Mouse (Mus musculus) limb, embryonic 14.5 days (tissue): ENCODE data around the gene Hoxc12. TPM values are rescaled to one million over a fixed set of nuclear protein-coding genes. Genes with fewer than 3 reads are reported as not detected.

Experiments used
- ATAC-seq: fragments of 200-750 bp; cut with Nextera tagmentation; 2 replicates; pipeline ENCODE4 v1.8.0; 2017; ENCODE audit warnings: low read depth, moderate number of reproducible peaks, moderate TSS enrichment; ENCODE audit not compliant: low FRiP score
- DNase-seq: peaks from one replicate; pipeline ENCODE4 v3.0.0-alpha.2; 2015; ENCODE audit warnings: low spot score
- H3K27ac ChIP-seq: fragments of 300-500 bp; sonication (generic); replicated peaks from 2 replicates; pipeline ENCODE4 v1.5.1; 2014; ENCODE audit warnings: low read depth, mild to moderate bottlenecking, low read length, moderate library complexity, mixed read lengths
- H3K27me3 ChIP-seq: fragments of 300-500 bp; sonication (generic); 2 replicates; pipeline ENCODE4 v1.6.1; 2014; ENCODE audit warnings: low read length, mixed read lengths; ENCODE audit not compliant: control insufficient read depth, insufficient read depth
- H3K36me3 ChIP-seq: fragments of 300-500 bp; sonication (generic); 2 replicates; pipeline ENCODE4 v1.6.1; 2014; ENCODE audit warnings: mild to moderate bottlenecking, low read length, moderate library complexity, mixed read lengths; ENCODE audit not compliant: control insufficient read depth, insufficient read depth
- H3K4me1 ChIP-seq: fragments of 300-500 bp; sonication (generic); 2 replicates; pipeline ENCODE4 v1.6.1; 2014; ENCODE audit warnings: antibody characterized with exemption, low read length, mixed read lengths; ENCODE audit not compliant: control insufficient read depth, insufficient read depth
- H3K4me2 ChIP-seq: fragments of 300-500 bp; sonication (generic); replicated peaks from 2 replicates; pipeline ENCODE4 v1.6.1; 2014; ENCODE audit warnings: low read depth, mild to moderate bottlenecking, low read length, moderate library complexity; ENCODE audit not compliant: severe bottlenecking
- H3K4me3 ChIP-seq: fragments of 300-500 bp; sonication (generic); replicated peaks from 2 replicates; pipeline ENCODE4 v1.5.1; 2014; ENCODE audit warnings: low read length
- H3K9ac ChIP-seq: fragments of 300-500 bp; sonication (generic); 2 replicates; pipeline ENCODE4 v1.6.1; 2014; ENCODE audit warnings: mild to moderate bottlenecking, low read depth, low read length, moderate library complexity; ENCODE audit not compliant: severe bottlenecking
- H3K9me3 ChIP-seq: fragments of 300-500 bp; sonication (generic); 2 replicates; pipeline ENCODE4 v1.6.1; 2016; ENCODE audit warnings: low read length; ENCODE audit not compliant: control insufficient read depth
- POLR2A ChIP-seq: fragments of 200-500 bp; IDR thresholded peaks from 2 replicates; pipeline ENCODE4 v1.8.0; 2012; ENCODE audit warnings: inconsistent platforms, mild to moderate bottlenecking, moderate library complexity, borderline replicate concordance; ENCODE audit not compliant: insufficient read depth, insufficient read length; ENCODE audit errors: extremely low read depth
- WGBS: fragments of 180-500 bp; shearing (Covaris S2); extraction: QIAGEN DNeasy Blood & Tissue Kit; methylation state at CpG from one replicate; pipeline ENCODE4 v1.1.7; 2014; 5-methylcytosine and 5-hydroxymethylcytosine counted together
- polyA plus RNA-seq, 2 experiments: library from polyadenylated mRNA; depleted of rRNA in 1 of 2; stranded (reverse) in 1 of 2; unstranded in 1 of 2; fragments of >200 nt; fragmentation: Nextera tagmentation in 1 of 2; extraction: Ambion mirVana in 1 of 2; gene quantifications; 2 replicates each; pipeline versions ENCODE4 v1.2.1 to v1.2.3; 2012 to 2014

The Hoxc12 gene
- polyA plus RNA-seq, 2 experiments, result 3.6 to 4.2 TPM

- H3K36me3 ChIP-seq, result no peaks in the 10 kb centered on the region
- peak overlapping the region; percentile 34; the same call in 1 of the 2 replicates for H3K4me2 ChIP-seq
- H3K4me3 ChIP-seq, result peak overlapping the region; percentile 31
- DNase-seq, result peak; percentile 60
- WGBS, result under 1% methylated on average over 19 of the region's 20 CpGs
- peak; percentile 73 for ATAC-seq
- no peaks in the 10 kb centered on the region for H3K9me3 ChIP-seq
- H3K4me1 ChIP-seq, result no peaks in the 10 kb centered on the region; the same call in 1 of the 2 replicates
- peaks cover 96% of the 10 kb centered on the region for H3K27me3 ChIP-seq
- no peak for TF ChIP-seq POLR2A
- H3K27ac ChIP-seq, result no peak overlapping the region
- H3K9ac ChIP-seq, result no peak overlapping the region
Observed at GRCm38 (mm10) chr15:102920619-102921018, 15.9 kb upstream of the Hoxc12 start.

- H3K4me3 ChIP-seq, result peak within 1 kb of the TSS; percentile 31
- H3K27me3 ChIP-seq, result peaks cover 96% of the 10 kb centered on the region
- DNase-seq (no peak), ATAC-seq (peak; percentile 23; the same call in 1 of the 2 replicates)
- no peaks in the 10 kb centered on the region for H3K36me3 ChIP-seq
- H3K4me2 ChIP-seq, result peak within 1 kb of the TSS; percentile 34; the same call in 1 of the 2 replicates
- no peak within 1 kb of the TSS for H3K27ac ChIP-seq
- no peak for TF ChIP-seq POLR2A
- no peak within 1 kb of the TSS for H3K9ac ChIP-seq
- no peaks in the 10 kb centered on the region for H3K9me3 ChIP-seq
- WGBS, result under 1% methylated on average over 35 of the region's 88 CpGs
- H3K4me1 ChIP-seq, result no peaks in the 10 kb centered on the region; the same call in 1 of the 2 replicates
Observed at GRCm38 (mm10) chr15:102921053-102922011, 15.2 kb upstream of the Hoxc12 start, which contains the start of gene Hoxc13. Gene Hoxc13, plus strand, starts transcription at chr15:102921103.

GRCm38 (mm10) chr15:102922012-102922362 is 14.6 kb upstream of the Hoxc12 start:
- 0% methylated on average over 16 of the region's 24 CpGs for WGBS
- peak overlapping the region; percentile 34; the same call in 1 of the 2 replicates for H3K4me2 ChIP-seq
- no peak overlapping the region for H3K27ac ChIP-seq
- no peaks in the 10 kb centered on the region for H3K36me3 ChIP-seq
- no peak overlapping the region for H3K9ac ChIP-seq
- DNase-seq, result no peak
- peak overlapping the region; percentile 31 for H3K4me3 ChIP-seq
- 0 out of 2 replicates have a peak, but pooled peaks have one; percentile 30 for ATAC-seq
- H3K27me3 ChIP-seq, result peaks cover 96% of the 10 kb centered on the region
- no peaks in the 10 kb centered on the region for H3K9me3 ChIP-seq
- H3K4me1 ChIP-seq, result no peaks in the 10 kb centered on the region; the same call in 1 of the 2 replicates
- no peak for TF ChIP-seq POLR2A

- no peak overlapping the region for H3K4me3 ChIP-seq
- TF ChIP-seq POLR2A, result no peak
- no peak for DNase-seq
Observed at GRCm38 (mm10) chr15:102922636-102923500, 13.7 kb upstream of the Hoxc12 start.

More at GRCm38 (mm10) chr15:102922636-102923500, 13.7 kb upstream of the Hoxc12 start:
- H3K9me3 ChIP-seq, result no peaks in the 10 kb centered on the region
- 12% methylated on average over 6 of the region's 6 CpGs for WGBS
- H3K27me3 ChIP-seq, result peaks cover 96% of the 10 kb centered on the region
- H3K9ac ChIP-seq, result no peak overlapping the region
- no peaks in the 10 kb centered on the region; the same call in 1 of the 2 replicates for H3K4me1 ChIP-seq
- no peaks in the 10 kb centered on the region for H3K36me3 ChIP-seq
- no peak for ATAC-seq
- no peak overlapping the region for H3K4me2 ChIP-seq
- no peak overlapping the region for H3K27ac ChIP-seq
